Mouse (Mus musculus): ENCODE measurements around the gene Glp1r. TPM values are rescaled to one million over a fixed set of nuclear protein-coding genes. Genes with fewer than 3 reads are reported as not detected.

The Glp1r gene
- polyA plus RNA-seq, 1 experiment, result 0.27 TPM

GRCm38 (mm10) chr17:30866966-30867365 lies 34.7 kb upstream of the Glp1r start:
- Histone ChIP-seq H3K27me3 (replicated peaks; ENCODE audit: control insufficient read depth, insufficient read depth, low read length) (no peaks in the 10 kb centered on the region), H3K4me1 (ENCODE audit: control insufficient read depth, insufficient read depth, low read length) (no peaks in the 10 kb centered on the region), H3K4me3 (ENCODE audit: insufficient read depth, low read depth, low read length) (no peak overlapping the region), H3K36me3 (ENCODE audit: control insufficient read depth, insufficient read depth, low read length) (no peaks in the 10 kb centered on the region), H3K27ac (ENCODE audit: insufficient read depth, low read depth, low read length) (peak overlapping the region; percentile 24; the same call in 1 of the 2 replicates)
- 53% methylated on average over 9 of the region's 9 CpGs for WGBS
- DNase-seq, result peak; percentile 58
- TF ChIP-seq POLR2A (IDR thresholded peaks at IDR 0.05; ENCODE audit: low read depth, low read length) (no peak), CTCF (conservative IDR thresholded peaks at IDR 0.05; ENCODE audit: insufficient read depth, insufficient read length, low read depth, low read length) (no peak)

DNA sequence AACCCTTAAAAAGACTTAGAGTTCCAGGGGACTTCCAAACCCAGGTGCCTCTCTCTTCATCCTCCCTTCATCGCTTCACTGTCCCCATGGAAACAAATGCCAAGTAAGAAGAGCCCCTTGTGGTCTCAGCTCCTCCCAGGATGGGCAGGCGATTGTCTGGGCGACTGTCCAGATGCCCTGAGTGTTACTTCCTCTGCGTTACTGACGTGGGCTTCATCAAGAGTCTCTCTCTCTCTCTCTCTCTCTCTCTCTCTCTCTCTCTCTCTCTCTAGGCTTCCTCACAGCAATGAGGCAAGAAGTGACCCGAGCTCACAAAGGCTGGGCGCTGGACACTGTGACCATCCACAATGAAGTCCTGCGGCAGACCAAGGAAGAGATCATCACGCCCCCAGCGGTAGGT lies 30.6 kb upstream of the Glp1r start:
- Histone ChIP-seq H3K27me3 (replicated peaks; ENCODE audit: control insufficient read depth, insufficient read depth, low read length) (no peaks in the 10 kb centered on the region), H3K36me3 (ENCODE audit: control insufficient read depth, insufficient read depth, low read length) (no peaks in the 10 kb centered on the region), H3K4me3 (ENCODE audit: insufficient read depth, low read depth, low read length) (no peak overlapping the region), H3K4me1 (ENCODE audit: control insufficient read depth, insufficient read depth, low read length) (no peaks in the 10 kb centered on the region), H3K27ac (ENCODE audit: insufficient read depth, low read depth, low read length) (no peak overlapping the region)
- WGBS, result 26% methylated on average over 10 of the region's 10 CpGs
- TF ChIP-seq POLR2A (IDR thresholded peaks at IDR 0.05; ENCODE audit: low read depth, low read length), result no peak
- no peak for TF ChIP-seq CTCF (conservative IDR thresholded peaks at IDR 0.05; ENCODE audit: insufficient read depth, insufficient read length, low read depth, low read length)
- no peak for DNase-seq

DNA sequence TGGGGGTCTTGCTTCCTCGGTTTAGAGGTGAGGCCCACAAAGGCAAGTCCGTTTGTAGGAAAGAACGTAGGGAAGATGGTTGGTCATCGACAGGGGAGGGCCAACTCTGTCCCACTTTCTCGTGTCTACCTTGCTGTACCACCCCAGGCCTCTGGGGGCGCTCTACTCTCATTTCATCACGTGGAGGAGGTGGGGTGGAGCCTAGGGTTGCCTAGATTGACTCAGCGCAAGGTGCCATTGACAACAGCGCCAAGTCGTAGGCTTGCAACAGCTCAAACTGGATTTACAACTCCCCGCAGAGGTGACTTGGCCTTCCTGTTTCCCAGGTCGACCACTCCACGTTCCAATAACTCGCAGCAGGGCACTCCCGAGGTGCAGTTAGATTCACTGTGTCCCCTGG lies 27.3 kb upstream of the Glp1r start:
- Histone ChIP-seq H3K36me3 (ENCODE audit: control insufficient read depth, insufficient read depth, low read length) (no peaks in the 10 kb centered on the region), H3K27ac (ENCODE audit: insufficient read depth, low read depth, low read length) (no peak overlapping the region), H3K4me3 (ENCODE audit: insufficient read depth, low read depth, low read length) (no peak overlapping the region), H3K27me3 (replicated peaks; ENCODE audit: control insufficient read depth, insufficient read depth, low read length) (no peaks in the 10 kb centered on the region), H3K4me1 (ENCODE audit: control insufficient read depth, insufficient read depth, low read length) (no peaks in the 10 kb centered on the region)
- 0 out of 2 replicates have a peak, but pooled peaks have one; percentile 14 for TF ChIP-seq CTCF (conservative IDR thresholded peaks at IDR 0.05; ENCODE audit: insufficient read depth, insufficient read length, low read depth, low read length)
- no peak for TF ChIP-seq POLR2A (IDR thresholded peaks at IDR 0.05; ENCODE audit: low read depth, low read length)
- WGBS, result 63% methylated on average over 15 of the region's 15 CpGs
- DNase-seq, result no peak

GRCm38 (mm10) chr17:30877456-30877855 lies 24.2 kb upstream of the Glp1r start:
- H3K27ac ChIP-seq (ENCODE audit: insufficient read depth, low read depth, low read length), result no peak overlapping the region
- DNase-seq, result no peak
- WGBS, result 52% methylated on average over 7 of the region's 7 CpGs
- TF ChIP-seq POLR2A (IDR thresholded peaks at IDR 0.05; ENCODE audit: low read depth, low read length) (no peak), CTCF (conservative IDR thresholded peaks at IDR 0.05; ENCODE audit: insufficient read depth, insufficient read length, low read depth, low read length) (no peak)
- no peaks in the 10 kb centered on the region for H3K36me3 ChIP-seq (ENCODE audit: control insufficient read depth, insufficient read depth, low read length)
- H3K27me3 ChIP-seq (replicated peaks; ENCODE audit: control insufficient read depth, insufficient read depth, low read length), result no peaks in the 10 kb centered on the region
- no peak overlapping the region for H3K4me3 ChIP-seq (ENCODE audit: insufficient read depth, low read depth, low read length)
- no peaks in the 10 kb centered on the region for H3K4me1 ChIP-seq (ENCODE audit: control insufficient read depth, insufficient read depth, low read length)

DNA sequence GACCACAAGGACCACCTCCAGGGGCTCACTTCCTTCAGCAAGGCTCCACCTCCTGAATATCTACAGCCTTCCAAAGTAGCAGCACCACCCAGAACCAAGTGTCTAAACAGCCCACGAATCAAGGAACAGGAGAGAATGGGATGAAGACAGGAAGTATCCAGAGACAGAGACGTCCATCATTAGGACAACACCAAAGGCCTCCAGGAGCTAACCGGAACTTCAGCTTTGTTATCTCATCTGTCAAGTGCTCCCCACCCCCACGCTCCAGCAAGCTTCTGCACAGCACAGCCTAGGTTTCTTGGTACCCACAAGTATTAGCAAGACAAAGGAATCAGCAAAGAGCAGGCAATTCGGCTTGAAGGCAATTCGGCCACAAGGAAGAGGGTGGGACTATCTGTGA lies 23.0 kb upstream of the Glp1r start:
- no peaks in the 10 kb centered on the region for H3K36me3 ChIP-seq (ENCODE audit: control insufficient read depth, insufficient read depth, low read length)
- DNase-seq, result no peak
- no peak overlapping the region for H3K27ac ChIP-seq (ENCODE audit: insufficient read depth, low read depth, low read length)
- no peaks in the 10 kb centered on the region for H3K27me3 ChIP-seq (replicated peaks; ENCODE audit: control insufficient read depth, insufficient read depth, low read length)
- no peak for TF ChIP-seq POLR2A (IDR thresholded peaks at IDR 0.05; ENCODE audit: low read depth, low read length)
- TF ChIP-seq CTCF (conservative IDR thresholded peaks at IDR 0.05; ENCODE audit: insufficient read depth, insufficient read length, low read depth, low read length), result no peak
- H3K4me1 ChIP-seq (ENCODE audit: control insufficient read depth, insufficient read depth, low read length), result no peaks in the 10 kb centered on the region
- no peak overlapping the region for H3K4me3 ChIP-seq (ENCODE audit: insufficient read depth, low read depth, low read length)
- 37% methylated on average over 6 of the region's 6 CpGs for WGBS

GRCm38 (mm10) chr17:30880391-30880790 lies 21.2 kb upstream of the Glp1r start:
- TF ChIP-seq POLR2A (IDR thresholded peaks at IDR 0.05; ENCODE audit: low read depth, low read length), result no peak
- no peak for TF ChIP-seq CTCF (conservative IDR thresholded peaks at IDR 0.05; ENCODE audit: insufficient read depth, insufficient read length, low read depth, low read length)
- DNase-seq, result no peak
- WGBS, result 83% methylated on average over 3 of the region's 3 CpGs
- no peak overlapping the region for H3K27ac ChIP-seq (ENCODE audit: insufficient read depth, low read depth, low read length)
- H3K4me1 ChIP-seq (ENCODE audit: control insufficient read depth, insufficient read depth, low read length), result no peaks in the 10 kb centered on the region
- H3K36me3 ChIP-seq (ENCODE audit: control insufficient read depth, insufficient read depth, low read length), result no peaks in the 10 kb centered on the region
- H3K4me3 ChIP-seq (ENCODE audit: insufficient read depth, low read depth, low read length), result no peak overlapping the region
- no peaks in the 10 kb centered on the region for H3K27me3 ChIP-seq (replicated peaks; ENCODE audit: control insufficient read depth, insufficient read depth, low read length)

DNA sequence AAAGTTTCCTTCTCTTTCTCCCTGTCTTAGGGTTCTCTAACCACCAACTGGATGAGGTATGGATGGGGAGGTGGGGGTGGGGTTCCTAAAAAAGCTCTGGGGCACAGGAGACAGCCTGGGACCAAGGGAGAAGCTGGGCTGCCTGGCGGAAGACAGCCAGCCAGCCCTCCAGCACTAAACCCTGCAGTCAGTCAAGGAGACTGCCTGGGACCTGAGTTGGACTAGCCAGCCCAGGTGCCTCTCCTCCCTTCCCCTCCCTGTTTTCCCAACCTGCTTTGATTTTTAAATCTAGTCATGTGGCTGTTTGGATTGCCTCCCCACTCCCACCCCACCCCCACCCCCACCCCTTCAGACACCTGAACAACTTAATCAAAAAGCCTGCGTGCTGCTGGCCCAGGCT lies 20.6 kb upstream of the Glp1r start:
- TF ChIP-seq CTCF (conservative IDR thresholded peaks at IDR 0.05; ENCODE audit: insufficient read depth, insufficient read length, low read depth, low read length) (no peak), POLR2A (IDR thresholded peaks at IDR 0.05; ENCODE audit: low read depth, low read length) (no peak)
- DNase-seq, result no peak
- H3K36me3 ChIP-seq (ENCODE audit: control insufficient read depth, insufficient read depth, low read length), result no peaks in the 10 kb centered on the region
- 55% methylated on average over 2 of the region's 2 CpGs for WGBS
- no peak overlapping the region for H3K4me3 ChIP-seq (ENCODE audit: insufficient read depth, low read depth, low read length)
- H3K27ac ChIP-seq (ENCODE audit: insufficient read depth, low read depth, low read length), result no peak overlapping the region
- H3K4me1 ChIP-seq (ENCODE audit: control insufficient read depth, insufficient read depth, low read length), result no peaks in the 10 kb centered on the region
- H3K27me3 ChIP-seq (replicated peaks; ENCODE audit: control insufficient read depth, insufficient read depth, low read length), result no peaks in the 10 kb centered on the region

DNA sequence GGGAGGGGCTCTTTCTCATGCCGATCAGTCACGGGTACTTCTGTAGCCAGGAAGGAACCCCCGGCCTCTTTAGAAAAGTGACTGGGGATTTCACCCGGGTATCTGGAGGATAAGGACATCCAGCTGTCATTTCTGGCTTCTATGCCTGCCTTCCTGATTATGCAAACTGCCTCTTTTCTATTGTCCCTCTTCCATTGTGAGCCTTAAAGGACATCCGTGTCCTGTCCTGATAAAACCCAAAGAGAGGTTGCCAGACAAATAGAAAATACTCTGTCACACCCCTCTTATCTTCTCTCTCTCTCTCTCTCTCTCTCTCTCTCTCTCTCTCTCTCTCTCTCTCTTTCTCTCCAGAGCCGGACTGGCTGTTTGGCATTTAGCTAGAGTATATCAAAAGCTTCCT lies 19.4 kb upstream of the Glp1r start:
- H3K4me3 ChIP-seq (ENCODE audit: insufficient read depth, low read depth, low read length), result no peak overlapping the region
- DNase-seq, result no peak
- H3K27me3 ChIP-seq (replicated peaks; ENCODE audit: control insufficient read depth, insufficient read depth, low read length), result no peaks in the 10 kb centered on the region
- no peak overlapping the region for H3K27ac ChIP-seq (ENCODE audit: insufficient read depth, low read depth, low read length)
- 4% methylated on average over 6 of the region's 6 CpGs for WGBS
- H3K4me1 ChIP-seq (ENCODE audit: control insufficient read depth, insufficient read depth, low read length), result no peaks in the 10 kb centered on the region
- no peaks in the 10 kb centered on the region for H3K36me3 ChIP-seq (ENCODE audit: control insufficient read depth, insufficient read depth, low read length)
- TF ChIP-seq POLR2A (IDR thresholded peaks at IDR 0.05; ENCODE audit: low read depth, low read length) (no peak), CTCF (conservative IDR thresholded peaks at IDR 0.05; ENCODE audit: insufficient read depth, insufficient read length, low read depth, low read length) (no peak)

Measured in kidney, adult 2 months (tissue).